Mouse (Mus musculus) intestine, embryonic 15.5 days (tissue): ENCODE measurements at regions not wholly inside any gene's neighbourhood (a gene's known extent, or its start where the extent isn't known, plus 50 kb on each side); places are given as distances from the start of the nearest gene placed in this dataset.

Source experiments
- ATAC-seq: fragments of 200-750 bp; cut with Nextera tagmentation; 2 replicates; pipeline ENCODE4 v1.8.0; 2017; ENCODE audit warnings: moderate TSS enrichment, moderate library complexity
- H3K27ac ChIP-seq: fragments of 300-500 bp; sonication (generic); 2 replicates; pipeline ENCODE4 v1.5.1; 2015; ENCODE audit warnings: mild to moderate bottlenecking, inconsistent platforms
- H3K27me3 ChIP-seq: fragments of 300-500 bp; sonication (generic); replicated peaks from 2 replicates; pipeline ENCODE4 v1.6.1; 2015; ENCODE audit warnings: inconsistent platforms
- H3K36me3 ChIP-seq: fragments of 300-500 bp; sonication (generic); 2 replicates; pipeline ENCODE4 v1.6.1; 2015; ENCODE audit warnings: inconsistent platforms
- H3K4me1 ChIP-seq: fragments of 300-500 bp; sonication (generic); replicated peaks from 2 replicates; pipeline ENCODE4 v1.6.1; 2015; ENCODE audit warnings: inconsistent platforms
- H3K4me2 ChIP-seq: fragments of 300-500 bp; sonication (generic); replicated peaks from 2 replicates; pipeline ENCODE4 v1.6.1; 2015; ENCODE audit warnings: mild to moderate bottlenecking, inconsistent platforms
- H3K4me3 ChIP-seq: fragments of 300-500 bp; sonication (generic); replicated peaks from 2 replicates; pipeline ENCODE4 v1.5.1; 2015; ENCODE audit warnings: inconsistent platforms
- H3K9ac ChIP-seq: fragments of 300-500 bp; sonication (generic); 2 replicates; pipeline ENCODE4 v1.6.1; 2015; ENCODE audit warnings: inconsistent platforms
- H3K9me3 ChIP-seq: fragments of 300-500 bp; sonication (generic); 2 replicates; pipeline ENCODE4 v1.6.1; 2016; ENCODE audit warnings: inconsistent platforms
- WGBS: fragments of 180-500 bp; shearing (Covaris S2); methylation state at CpG from one replicate; pipeline ENCODE4 v1.1.7; 2015; 5-methylcytosine and 5-hydroxymethylcytosine counted together

- Histone ChIP-seq H3K36me3 (no peaks in the 10 kb centered on the region), H3K27ac (0 out of 2 replicates have a peak overlapping the region, but pooled peaks have one; percentile 13), H3K9me3 (no peaks in the 10 kb centered on the region), H3K4me1 (0 out of 2 replicates have a peak, but pooled peaks cover 5% of the 10 kb centered on the region), H3K4me3 (no peak overlapping the region), H3K27me3 (no peaks in the 10 kb centered on the region), H3K4me2 (no peak overlapping the region), H3K9ac (no peak overlapping the region)
- peak; percentile 95 for ATAC-seq
- 32% methylated on average over 5 of the region's 5 CpGs for WGBS
Observed at GRCm38 (mm10) chr4:45657350-45657978, 125.2 kb upstream of the Shb start.

DNA sequence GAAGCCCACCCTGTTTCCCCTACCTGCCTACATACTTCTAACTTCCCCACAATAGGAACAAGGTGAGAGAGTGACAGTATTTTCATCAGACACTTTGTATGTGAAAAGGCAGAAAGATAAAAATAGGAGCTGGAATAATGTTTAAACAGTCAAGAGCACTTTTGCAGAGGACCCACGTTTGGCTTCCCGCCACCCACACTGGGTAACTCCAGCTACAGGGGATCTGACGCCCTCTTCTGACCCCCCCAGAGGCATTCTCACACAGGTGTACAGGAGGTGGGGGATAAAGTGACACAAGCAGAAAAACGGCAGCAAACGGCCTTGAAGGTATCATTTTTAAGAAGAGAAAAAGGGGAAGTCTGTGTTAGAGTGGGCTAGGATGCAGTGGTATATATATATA, 123.5 kb upstream of the Shb start:
- 0 out of 2 replicates have a peak, but pooled peaks cover 5% of the 10 kb centered on the region for H3K4me1 ChIP-seq
- no peak for ATAC-seq
- 57% methylated on average over 5 of the region's 5 CpGs for WGBS
- no peak overlapping the region for H3K27ac ChIP-seq
- no peak overlapping the region for H3K4me3 ChIP-seq
- H3K27me3 ChIP-seq, result no peaks in the 10 kb centered on the region
- H3K9me3 ChIP-seq, result no peaks in the 10 kb centered on the region
- H3K36me3 ChIP-seq, result no peaks in the 10 kb centered on the region
- no peak overlapping the region for H3K9ac ChIP-seq
- no peak overlapping the region for H3K4me2 ChIP-seq

DNA sequence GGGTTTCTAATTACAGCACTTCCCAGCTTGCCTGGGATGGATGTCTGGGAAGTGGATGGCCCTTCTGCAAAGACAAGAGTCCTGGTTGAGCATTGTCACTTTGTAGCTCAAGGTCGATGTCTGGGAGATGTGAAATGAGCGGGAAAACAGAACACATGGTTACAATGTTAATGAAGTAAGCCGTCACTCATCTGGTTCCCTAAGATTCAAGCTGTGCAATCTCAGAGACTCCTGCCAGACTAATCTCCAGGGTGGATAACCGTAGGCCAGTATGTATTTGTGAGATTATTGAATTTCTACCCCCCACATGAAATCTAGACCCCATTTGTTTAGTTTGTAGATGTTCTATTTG, 122.5 kb upstream of the Shb start:
- Histone ChIP-seq H3K4me3 (no peak overlapping the region), H3K4me1 (0 out of 2 replicates have a peak, but pooled peaks cover 5% of the 10 kb centered on the region), H3K36me3 (no peaks in the 10 kb centered on the region), H3K4me2 (peak overlapping the region; percentile 27), H3K9ac (no peak overlapping the region), H3K27ac (no peak overlapping the region), H3K9me3 (no peaks in the 10 kb centered on the region), H3K27me3 (no peaks in the 10 kb centered on the region)
- WGBS, result 34% methylated on average over 4 of the region's 4 CpGs
- no peak for ATAC-seq

DNA sequence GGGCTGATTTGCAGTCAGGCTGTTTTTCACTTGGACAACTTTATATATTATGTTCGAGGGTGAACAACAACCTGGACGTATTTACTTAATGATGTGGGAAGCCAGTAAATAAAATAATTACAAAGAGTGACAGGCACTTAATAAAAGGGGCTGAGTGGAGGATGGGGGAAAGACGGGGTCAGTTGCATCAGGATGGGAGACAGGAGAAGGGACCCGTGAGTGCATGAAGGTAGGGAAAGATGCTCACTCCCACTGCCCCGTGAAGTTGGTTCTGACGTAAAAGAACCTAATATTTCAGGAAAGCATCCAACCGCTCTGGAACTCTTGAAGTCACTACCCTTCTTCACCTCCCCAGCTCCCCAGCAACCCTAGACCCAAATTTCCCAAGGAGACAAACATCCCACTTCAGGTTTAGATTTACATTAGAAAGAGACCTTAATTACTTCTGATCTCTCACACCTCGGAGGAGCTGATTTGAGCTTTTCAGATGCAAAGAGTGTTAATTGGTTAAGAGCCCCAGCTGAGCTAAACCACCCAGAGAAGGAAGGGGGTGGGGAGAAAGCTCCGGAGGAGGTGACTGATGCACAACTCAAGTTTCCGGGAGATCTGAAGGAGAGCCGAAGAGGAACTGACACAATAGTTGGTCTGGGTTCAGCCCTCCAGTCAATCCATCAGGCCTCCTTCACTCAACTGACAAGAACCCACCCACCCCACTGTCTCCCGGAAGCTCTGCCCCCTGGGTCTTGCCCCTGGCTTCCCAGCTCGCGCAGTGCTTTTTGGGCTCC, 121.9 kb upstream of the Shb start:
- WGBS, result 27% methylated on average over 14 of the region's 14 CpGs
- no peak overlapping the region for H3K27ac ChIP-seq
- 0 out of 2 replicates have a peak, but pooled peaks cover 5% of the 10 kb centered on the region for H3K4me1 ChIP-seq
- H3K9me3 ChIP-seq, result no peaks in the 10 kb centered on the region
- H3K27me3 ChIP-seq, result no peaks in the 10 kb centered on the region
- H3K4me2 ChIP-seq, result peak overlapping the region; percentile 27
- no peaks in the 10 kb centered on the region for H3K36me3 ChIP-seq
- H3K4me3 ChIP-seq, result no peak overlapping the region
- ATAC-seq, result no peak
- no peak overlapping the region for H3K9ac ChIP-seq

DNA sequence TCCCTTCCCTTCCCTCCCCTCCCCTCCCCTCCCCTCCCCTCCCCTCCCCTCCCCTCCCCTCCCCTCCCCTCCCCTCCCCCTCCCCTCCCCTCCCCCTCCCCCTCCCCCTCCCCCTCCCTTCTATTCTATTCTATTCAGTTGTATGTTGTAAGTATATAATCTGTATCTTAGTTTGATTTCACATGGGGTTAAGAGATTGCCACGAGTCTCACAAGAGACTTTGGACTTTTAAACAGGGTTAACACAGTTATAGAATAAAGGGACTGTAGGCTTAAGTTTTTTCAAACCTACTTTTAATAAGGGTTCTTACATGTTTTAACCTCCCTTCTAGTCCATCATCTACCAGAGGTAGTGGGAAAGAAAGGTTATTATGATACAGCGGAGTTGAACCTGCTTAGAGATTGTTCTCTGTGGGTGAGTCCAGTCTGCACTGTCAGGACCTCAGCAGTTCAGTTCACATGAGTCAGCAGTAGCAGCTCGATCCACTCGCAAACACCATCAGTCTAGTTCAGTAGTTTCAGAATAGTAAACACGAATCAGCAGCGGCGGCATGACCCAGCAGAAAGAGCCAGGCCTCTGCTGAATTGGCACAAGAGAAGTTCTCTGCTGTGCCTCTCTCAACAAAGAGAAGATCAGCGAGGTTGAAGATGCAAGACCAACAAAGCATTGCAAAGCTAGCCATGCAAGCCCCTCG, 116.8 kb upstream of the Shb start:
- Histone ChIP-seq H3K27ac (no peak overlapping the region), H3K4me2 (no peak overlapping the region), H3K9ac (no peak overlapping the region), H3K4me1 (no peaks in the 10 kb centered on the region), H3K27me3 (no peaks in the 10 kb centered on the region), H3K9me3 (no peaks in the 10 kb centered on the region), H3K36me3 (no peaks in the 10 kb centered on the region), H3K4me3 (no peak overlapping the region)
- ATAC-seq, result no peak
- 84% methylated on average over 9 of the region's 9 CpGs for WGBS

GRCm38 (mm10) chr4:45647514-45647913, 115.2 kb upstream of the Shb start:
- no peak overlapping the region for H3K27ac ChIP-seq
- H3K4me1 ChIP-seq, result no peaks in the 10 kb centered on the region
- H3K9ac ChIP-seq, result no peak overlapping the region
- H3K27me3 ChIP-seq, result no peaks in the 10 kb centered on the region
- H3K4me3 ChIP-seq, result no peak overlapping the region
- WGBS, result 50% methylated on average over 3 of the region's 3 CpGs
- no peaks in the 10 kb centered on the region for H3K36me3 ChIP-seq
- no peak overlapping the region for H3K4me2 ChIP-seq
- no peaks in the 10 kb centered on the region for H3K9me3 ChIP-seq
- no peak for ATAC-seq

GRCm38 (mm10) chr4:45642604-45643003, 110.3 kb upstream of the Shb start:
- no peak overlapping the region for H3K4me2 ChIP-seq
- H3K9me3 ChIP-seq, result no peaks in the 10 kb centered on the region
- 83% methylated on average over 10 of the region's 10 CpGs for WGBS
- no peak overlapping the region for H3K27ac ChIP-seq
- no peak overlapping the region for H3K9ac ChIP-seq
- no peak for ATAC-seq
- H3K4me1 ChIP-seq, result no peaks in the 10 kb centered on the region
- H3K4me3 ChIP-seq, result no peak overlapping the region
- H3K36me3 ChIP-seq, result no peaks in the 10 kb centered on the region
- H3K27me3 ChIP-seq, result no peaks in the 10 kb centered on the region

DNA sequence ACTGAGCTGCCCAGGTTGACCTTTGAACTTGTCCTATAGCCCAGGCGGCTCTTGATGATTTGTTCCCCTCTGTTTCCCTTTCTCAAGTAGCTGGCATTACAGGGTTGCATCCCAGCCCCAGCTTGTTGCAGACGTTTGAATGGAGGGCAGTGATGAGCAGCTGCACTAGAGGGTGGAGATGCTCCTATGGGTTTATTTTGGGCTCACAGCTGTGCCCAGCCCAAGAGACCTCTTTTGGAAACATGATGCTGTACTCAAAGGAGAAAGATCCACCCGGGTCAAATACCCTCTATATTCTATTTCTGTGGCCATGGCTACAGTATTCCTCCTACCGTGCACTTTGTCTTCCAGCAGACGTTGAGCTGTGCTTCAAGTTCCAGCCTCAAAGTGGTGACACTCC, 109.0 kb upstream of the Shb start:
- WGBS, result 55% methylated on average over 5 of the region's 5 CpGs
- H3K9me3 ChIP-seq, result no peaks in the 10 kb centered on the region
- H3K36me3 ChIP-seq, result no peaks in the 10 kb centered on the region
- no peak overlapping the region for H3K9ac ChIP-seq
- no peaks in the 10 kb centered on the region for H3K4me1 ChIP-seq
- no peaks in the 10 kb centered on the region for H3K27me3 ChIP-seq
- H3K4me2 ChIP-seq, result no peak overlapping the region
- ATAC-seq, result 0 out of 2 replicates have a peak, but pooled peaks have one; percentile 32
- H3K4me3 ChIP-seq, result no peak overlapping the region
- no peak overlapping the region for H3K27ac ChIP-seq

DNA sequence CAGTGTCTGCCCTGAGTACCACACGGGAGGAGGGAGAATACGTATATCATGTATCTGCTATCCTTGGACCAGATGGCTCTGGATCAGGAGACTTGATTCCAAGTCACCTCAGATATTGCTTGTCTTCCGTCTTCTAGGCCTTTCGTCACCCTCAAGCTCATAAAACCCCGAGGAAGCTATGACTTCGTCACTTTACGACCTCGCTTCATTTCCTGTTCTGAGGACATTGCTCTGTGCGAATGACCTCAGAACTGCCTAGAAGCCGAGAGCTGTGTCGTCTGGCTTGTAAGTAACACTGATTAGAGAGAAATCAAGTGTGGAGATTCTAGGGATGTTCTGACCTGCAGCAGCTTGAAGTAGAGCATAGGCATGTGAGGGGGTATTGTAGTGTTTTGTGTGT, 108.4 kb upstream of the Shb start:
- no peaks in the 10 kb centered on the region for H3K4me1 ChIP-seq
- peak; percentile 78 for ATAC-seq
- no peak overlapping the region for H3K9ac ChIP-seq
- no peaks in the 10 kb centered on the region for H3K9me3 ChIP-seq
- WGBS, result 31% methylated on average over 11 of the region's 11 CpGs
- no peak overlapping the region for H3K4me2 ChIP-seq
- no peaks in the 10 kb centered on the region for H3K36me3 ChIP-seq
- no peaks in the 10 kb centered on the region for H3K27me3 ChIP-seq
- no peak overlapping the region for H3K4me3 ChIP-seq
- H3K27ac ChIP-seq, result no peak overlapping the region

DNA sequence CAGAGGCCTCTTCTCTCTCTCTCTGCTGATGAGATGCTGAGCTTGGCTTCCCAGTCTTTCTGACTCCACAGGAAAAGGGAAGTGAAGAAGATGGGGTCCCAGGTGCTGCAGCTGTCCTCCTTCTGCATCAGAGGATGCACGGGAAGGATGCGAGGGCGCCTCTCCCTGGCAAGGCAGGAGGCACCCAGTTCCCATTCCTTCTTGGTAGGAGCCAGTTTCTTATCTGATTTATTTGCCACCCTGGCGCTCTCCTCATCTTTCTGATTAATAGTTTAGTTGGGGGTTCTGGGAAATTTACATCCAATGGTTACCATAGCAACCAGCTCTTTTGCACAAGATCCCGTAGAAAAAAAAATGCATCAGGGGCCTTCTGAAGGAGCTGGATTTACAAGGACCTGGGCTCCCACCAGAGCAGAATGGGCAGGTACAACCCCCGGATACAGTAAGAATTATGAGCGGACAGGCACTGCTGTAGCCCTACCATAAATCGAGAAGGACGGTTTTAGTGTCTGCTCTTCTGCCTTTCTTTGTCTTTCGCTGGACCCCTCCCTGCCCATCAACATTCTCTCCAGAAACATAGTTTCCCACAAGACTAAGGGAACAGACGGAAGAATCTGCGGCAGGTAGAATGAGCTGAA, 107.2 kb upstream of the Shb start:
- Histone ChIP-seq H3K27ac (no peak overlapping the region), H3K9me3 (no peaks in the 10 kb centered on the region), H3K27me3 (no peaks in the 10 kb centered on the region), H3K4me1 (no peaks in the 10 kb centered on the region), H3K4me3 (no peak overlapping the region), H3K36me3 (no peaks in the 10 kb centered on the region), H3K9ac (no peak overlapping the region), H3K4me2 (no peak overlapping the region)
- ATAC-seq, result no peak
- WGBS, result 63% methylated on average over 12 of the region's 12 CpGs

DNA sequence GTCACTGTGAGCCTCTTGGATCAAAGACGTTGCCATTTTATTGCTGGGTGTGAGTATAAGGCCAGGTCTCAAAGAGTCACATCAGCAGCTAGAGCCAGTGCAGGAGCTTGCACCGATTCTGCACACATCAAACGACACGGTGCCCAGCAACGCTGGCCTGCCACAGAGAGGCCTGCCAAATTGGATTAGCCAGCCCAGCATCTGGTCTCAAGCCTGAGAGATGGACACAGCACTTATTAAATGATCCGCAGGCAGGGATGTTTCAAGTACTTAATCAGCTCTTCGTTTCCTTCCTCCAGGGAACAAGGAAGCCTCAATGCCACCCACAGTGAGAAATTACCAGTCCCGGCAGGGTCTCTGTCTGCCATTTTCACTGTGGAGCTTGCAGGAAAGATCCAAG, 106.1 kb upstream of the Shb start:
- no peak overlapping the region for H3K9ac ChIP-seq
- no peak for ATAC-seq
- WGBS, result 60% methylated on average over 8 of the region's 8 CpGs

DNA sequence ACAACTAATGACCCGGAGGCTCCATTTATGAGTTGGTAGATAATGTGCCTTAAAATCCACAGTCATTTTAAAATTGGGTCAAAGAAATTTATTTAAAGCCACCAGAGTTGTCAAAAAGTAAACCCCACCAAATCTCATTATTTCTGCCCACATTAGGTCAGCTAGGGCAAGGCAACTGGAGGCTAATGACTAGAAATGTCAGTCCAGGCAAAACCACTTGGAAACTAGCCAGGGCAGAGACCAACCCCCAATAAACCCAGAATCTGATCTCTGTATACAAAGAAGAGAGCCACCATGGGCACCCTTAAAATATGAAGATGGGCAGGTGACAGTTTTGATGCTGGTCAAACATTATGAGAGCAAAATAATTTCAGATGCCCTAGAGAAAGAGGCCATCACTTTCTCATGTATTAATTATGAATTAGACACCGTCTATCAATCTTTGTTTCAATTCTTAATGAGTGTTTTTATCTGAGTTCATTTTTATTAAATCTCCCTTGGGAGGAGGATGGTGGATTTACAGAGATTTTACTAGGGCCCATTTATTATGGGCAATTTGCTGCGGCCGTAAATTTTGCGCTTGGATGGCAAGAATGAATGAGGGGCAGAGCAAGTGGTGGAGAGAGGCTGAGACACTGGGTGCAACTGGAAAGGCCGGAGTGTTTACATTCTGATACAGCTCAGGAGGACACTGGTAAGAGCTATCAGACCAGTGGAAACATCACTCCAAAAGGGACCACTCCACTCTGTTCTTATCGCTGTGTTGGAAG, 99.2 kb upstream of the Shb start:
- no peaks in the 10 kb centered on the region for H3K36me3 ChIP-seq
- H3K4me1 ChIP-seq, result no peaks in the 10 kb centered on the region
- H3K4me2 ChIP-seq, result no peak overlapping the region
- no peaks in the 10 kb centered on the region for H3K27me3 ChIP-seq
- no peak for ATAC-seq
- no peak overlapping the region for H3K27ac ChIP-seq
- H3K9ac ChIP-seq, result no peak overlapping the region
- WGBS, result 63% methylated on average over 7 of the region's 7 CpGs
- no peaks in the 10 kb centered on the region for H3K9me3 ChIP-seq
- no peak overlapping the region for H3K4me3 ChIP-seq

More for the DNA sequence above, 106.1 kb upstream of the Shb start:
- Histone ChIP-seq H3K36me3 (no peaks in the 10 kb centered on the region), H3K9me3 (no peaks in the 10 kb centered on the region), H3K27me3 (no peaks in the 10 kb centered on the region), H3K4me3 (no peak overlapping the region), H3K4me2 (no peak overlapping the region), H3K4me1 (no peaks in the 10 kb centered on the region), H3K27ac (no peak overlapping the region)
